Mouse (Mus musculus) forebrain, embryonic 13.5 days (tissue): ENCODE data around the gene Carns1. TPM values are rescaled to one million over a fixed set of nuclear protein-coding genes. Genes with fewer than 3 reads are reported as not detected.

Experiments used
- ATAC-seq: fragments of 200-750 bp; cut with Nextera tagmentation; 2 replicates; pipeline ENCODE4 v1.8.0; 2017
- H3K27ac ChIP-seq: fragments of 300-500 bp; sonication (generic); 2 replicates; pipeline ENCODE4 v1.5.1; 2015; ENCODE audit warnings: inconsistent platforms, mild to moderate bottlenecking, moderate library complexity
- H3K27me3 ChIP-seq: fragments of 300-500 bp; sonication (generic); 2 replicates; pipeline ENCODE4 v1.6.1; 2015; ENCODE audit warnings: mild to moderate bottlenecking, inconsistent platforms
- H3K36me3 ChIP-seq: fragments of 300-500 bp; sonication (generic); 2 replicates; pipeline ENCODE4 v1.6.1; 2015; ENCODE audit warnings: mild to moderate bottlenecking, inconsistent platforms; ENCODE audit not compliant: poor library complexity, severe bottlenecking
- H3K4me1 ChIP-seq: fragments of 300-500 bp; sonication (generic); 2 replicates; pipeline ENCODE4 v1.6.1; 2015; ENCODE audit warnings: inconsistent platforms
- H3K4me2 ChIP-seq: fragments of 300-500 bp; sonication (generic); 2 replicates; pipeline ENCODE4 v1.6.1; 2015; ENCODE audit warnings: inconsistent platforms, mild to moderate bottlenecking, moderate library complexity
- H3K4me3 ChIP-seq: fragments of 300-500 bp; sonication (generic); 2 replicates; pipeline ENCODE4 v1.5.1; 2015; ENCODE audit warnings: mild to moderate bottlenecking, inconsistent platforms
- H3K9ac ChIP-seq: fragments of 300-500 bp; sonication (generic); 2 replicates; pipeline ENCODE4 v1.6.1; 2015; ENCODE audit warnings: mild to moderate bottlenecking, inconsistent platforms
- H3K9me3 ChIP-seq: fragments of 300-500 bp; sonication (generic); replicated peaks from 2 replicates; pipeline ENCODE4 v1.6.1; 2016; ENCODE audit warnings: inconsistent platforms
- WGBS: fragments of 180-500 bp; shearing (Covaris S2); methylation state at CpG from one replicate; pipeline ENCODE4 v1.1.7; 2015; 5-methylcytosine and 5-hydroxymethylcytosine counted together
- polyA plus RNA-seq: library from polyadenylated mRNA; unstranded; fragments of >200 nt; fragmentation: Nextera tagmentation; extraction: Ambion mirVana; gene quantifications from 2 replicates; pipeline ENCODE4 v1.2.1, GENCODE M21; 2015

The Carns1 gene
- polyA plus RNA-seq, 1 experiment from 2014 or later = 2.4 TPM

GRCm38 (mm10) chr19:4214071-4214770, 38.9 kb upstream of the Carns1 start, which contains the start of the genes Clcf1 and AC109138.7:
Gene Clcf1, plus strand, starts transcription at chr19:4214238.
Gene AC109138.7, plus strand, starts transcription at chr19:4214357.
- under 1% methylated on average over 44 of the region's 49 CpGs for WGBS

DNA sequence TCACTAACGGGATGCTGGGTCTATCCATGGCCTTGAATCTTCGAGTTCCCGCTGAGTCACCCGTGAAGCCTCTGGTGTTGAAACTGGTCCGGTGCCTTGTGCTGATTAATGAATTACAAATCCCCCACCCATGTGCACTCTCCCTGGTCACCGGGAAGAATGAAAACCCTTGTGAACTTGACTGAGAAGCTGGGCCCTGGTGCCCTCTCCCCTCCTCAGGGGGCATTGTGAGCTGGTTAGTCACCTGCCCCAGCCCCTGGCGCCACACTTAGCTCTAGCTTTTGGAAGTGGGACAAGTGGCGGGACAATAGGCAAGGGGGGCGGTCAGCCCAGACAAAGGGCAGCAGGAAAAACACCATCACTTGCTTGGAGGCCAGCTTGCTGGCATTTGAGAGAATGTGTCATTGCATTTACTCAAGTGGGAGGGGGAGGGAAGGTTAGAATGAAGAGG, 38.3 kb upstream of the Carns1 start:
- Histone ChIP-seq H3K4me3 (peak overlapping the region; percentile 59; the same call in 1 of the 2 replicates), H3K27ac (no peak overlapping the region), H3K4me1 (peaks cover 43% of the 10 kb centered on the region), H3K9me3 (no peaks in the 10 kb centered on the region), H3K4me2 (peak overlapping the region; percentile 99), H3K27me3 (peaks cover 62% of the 10 kb centered on the region), H3K36me3 (no peaks in the 10 kb centered on the region), H3K9ac (peak overlapping the region; percentile 77; the same call in 1 of the 2 replicates)
- no peak for ATAC-seq
- 7% methylated on average over 9 of the region's 9 CpGs for WGBS

More at GRCm38 (mm10) chr19:4214071-4214770, 38.9 kb upstream of the Carns1 start, which contains the start of the genes Clcf1 and AC109138.7:
- Histone ChIP-seq H3K4me2 (peak within 1 kb of the TSS; percentile 99), H3K27ac (no peak within 1 kb of the TSS), H3K36me3 (no peaks in the 10 kb centered on the region), H3K4me1 (peaks cover 43% of the 10 kb centered on the region), H3K9ac (peak within 1 kb of the TSS; percentile 77), H3K27me3 (peaks cover 62% of the 10 kb centered on the region), H3K4me3 (peak within 1 kb of the TSS; percentile 59), H3K9me3 (no peaks in the 10 kb centered on the region)
- ATAC-seq = peak; percentile 60; the same call in 1 of the 2 replicates

DNA sequence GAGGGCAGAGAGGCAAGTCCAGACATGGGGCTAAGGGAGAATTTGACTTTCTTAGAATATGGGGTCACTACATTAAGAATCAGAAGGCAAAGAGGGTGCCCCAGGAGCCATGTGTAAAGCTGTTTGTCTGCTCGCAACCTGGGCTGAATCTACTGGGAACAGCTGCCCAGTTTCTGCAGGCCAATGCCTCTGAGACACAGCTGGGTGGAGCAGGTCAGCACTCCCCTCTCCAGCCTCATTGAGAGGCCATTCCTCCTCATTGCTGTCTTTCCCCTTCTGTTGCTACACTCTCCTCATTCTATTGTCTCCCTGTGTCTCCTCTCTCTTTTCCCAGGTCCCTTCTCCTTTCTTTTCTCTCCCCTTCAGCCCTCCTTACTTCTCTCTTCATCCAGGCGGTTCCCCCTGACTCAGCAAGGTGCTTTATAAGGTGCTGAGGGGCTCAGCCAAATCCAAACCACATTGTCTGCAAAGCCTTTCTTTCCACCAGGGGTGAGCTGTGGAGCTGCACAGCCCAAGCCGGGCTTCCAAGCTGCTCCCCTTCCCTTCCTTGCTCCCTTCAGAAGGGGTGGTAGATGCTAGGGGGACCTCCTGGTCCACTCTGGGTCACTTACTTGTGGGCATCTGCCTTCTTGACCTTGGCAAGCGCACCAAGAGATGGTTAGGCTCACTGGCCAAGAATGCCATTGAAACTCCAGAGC, 36.8 kb upstream of the Carns1 start:
- Histone ChIP-seq H3K9ac (no peak overlapping the region), H3K27me3 (peaks cover 57% of the 10 kb centered on the region), H3K36me3 (no peaks in the 10 kb centered on the region), H3K27ac (no peak overlapping the region), H3K9me3 (no peaks in the 10 kb centered on the region), H3K4me2 (no peak overlapping the region), H3K4me3 (no peak overlapping the region), H3K4me1 (peaks cover 40% of the 10 kb centered on the region)
- 17% methylated on average over 4 of the region's 4 CpGs for WGBS
- no peak for ATAC-seq

- H3K36me3 ChIP-seq = no peaks in the 10 kb centered on the region
Measured at GRCm38 (mm10) chr19:4208563-4208962, 33.3 kb upstream of the Carns1 start.

GRCm38 (mm10) chr19:4206971-4207370, 31.7 kb upstream of the Carns1 start:
- ATAC-seq = peak; percentile 60; the same call in 1 of the 2 replicates
- no peaks in the 10 kb centered on the region for H3K36me3 ChIP-seq

More at GRCm38 (mm10) chr19:4208563-4208962, 33.3 kb upstream of the Carns1 start:
- Histone ChIP-seq H3K27ac (no peak overlapping the region), H3K27me3 (peaks cover 45% of the 10 kb centered on the region), H3K9me3 (no peaks in the 10 kb centered on the region), H3K4me1 (peaks cover 16% of the 10 kb centered on the region), H3K4me3 (no peak overlapping the region), H3K4me2 (no peak overlapping the region), H3K9ac (no peak overlapping the region)
- 82% methylated on average over 5 of the region's 5 CpGs for WGBS
- no peak for ATAC-seq

GRCm38 (mm10) chr19:4204889-4205288, 29.6 kb upstream of the Carns1 start:
- Histone ChIP-seq H3K27me3 (peaks cover 24% of the 10 kb centered on the region), H3K4me3 (no peak overlapping the region), H3K4me2 (no peak overlapping the region), H3K27ac (no peak overlapping the region), H3K36me3 (0 out of 2 replicates have a peak, but pooled peaks cover 4% of the 10 kb centered on the region), H3K4me1 (peaks cover 23% of the 10 kb centered on the region), H3K9me3 (no peaks in the 10 kb centered on the region), H3K9ac (no peak overlapping the region)
- WGBS = 60% methylated on average over 4 of the region's 4 CpGs
- no peak for ATAC-seq

More at GRCm38 (mm10) chr19:4206971-4207370, 31.7 kb upstream of the Carns1 start:
- no peak overlapping the region for H3K4me2 ChIP-seq
- H3K4me1 ChIP-seq = peaks cover 7% of the 10 kb centered on the region
- no peaks in the 10 kb centered on the region for H3K9me3 ChIP-seq
- no peak overlapping the region for H3K27ac ChIP-seq
- peaks cover 35% of the 10 kb centered on the region for H3K27me3 ChIP-seq
- H3K9ac ChIP-seq = no peak overlapping the region
- no peak overlapping the region for H3K4me3 ChIP-seq
- WGBS = 10% methylated on average over 2 of the region's 2 CpGs

DNA sequence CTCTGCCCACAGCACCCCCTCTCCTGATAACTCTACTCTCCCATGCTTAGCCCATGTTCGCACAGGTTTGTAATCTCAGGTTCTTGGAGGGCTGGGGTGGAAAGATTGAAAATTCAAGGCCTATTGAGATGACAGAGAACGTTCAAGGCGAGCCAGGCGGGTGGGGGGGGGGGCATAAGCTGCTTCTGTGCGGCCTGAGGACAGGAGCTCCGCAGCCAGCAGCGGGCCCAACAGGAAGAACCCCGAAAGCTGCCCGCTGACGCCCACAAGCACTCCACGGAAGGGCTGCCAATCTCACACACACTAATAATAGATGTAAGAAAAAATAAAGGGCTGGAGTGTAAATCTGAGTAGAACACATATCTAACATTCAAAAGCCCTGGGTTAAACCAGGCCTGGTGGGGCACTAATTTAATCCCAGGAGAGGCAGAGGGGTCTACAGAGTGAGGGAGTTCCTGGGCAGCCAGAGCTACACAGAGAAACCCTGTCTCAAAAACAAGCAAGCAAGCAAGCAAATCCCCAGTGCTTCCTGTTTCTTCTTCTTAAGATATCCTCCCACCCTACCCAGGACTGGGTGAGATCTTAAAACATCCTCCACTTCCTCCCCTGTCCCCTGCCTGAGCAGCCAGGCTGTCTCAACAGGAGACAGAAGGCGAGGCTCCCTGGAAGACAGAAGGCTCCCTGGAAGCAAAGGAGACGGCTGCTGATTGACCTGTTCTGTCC, 28.5 kb upstream of the Carns1 start:
- Histone ChIP-seq H3K4me3 (no peak overlapping the region), H3K36me3 (peaks cover 13% of the 10 kb centered on the region; the same call in 1 of the 2 replicates), H3K4me1 (peaks cover 25% of the 10 kb centered on the region), H3K9ac (no peak overlapping the region), H3K4me2 (no peak overlapping the region), H3K27me3 (peaks cover 24% of the 10 kb centered on the region), H3K9me3 (no peaks in the 10 kb centered on the region), H3K27ac (no peak overlapping the region)
- WGBS = 70% methylated on average over 13 of the region's 13 CpGs
- no peak for ATAC-seq

DNA sequence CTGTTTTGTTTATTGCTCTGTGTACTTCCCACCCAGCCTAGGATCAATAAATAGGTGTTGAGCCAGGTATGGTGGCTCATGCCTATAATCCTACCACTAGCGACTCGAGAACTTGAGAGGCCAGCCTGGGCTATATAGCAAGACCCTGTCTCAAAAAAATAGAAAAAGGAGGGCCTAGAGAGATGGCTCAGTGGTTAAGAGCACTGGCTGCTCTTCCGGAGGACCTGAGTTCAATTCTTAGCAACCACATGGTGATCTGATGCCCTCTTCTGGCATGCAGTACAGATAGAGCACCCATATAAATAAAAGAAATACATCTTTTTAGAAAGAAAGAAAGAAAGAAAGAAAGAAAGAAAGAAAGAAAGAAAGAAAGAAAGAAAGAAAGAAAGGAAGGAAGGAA, 27.9 kb upstream of the Carns1 start:
- Histone ChIP-seq H3K4me1 (peaks cover 25% of the 10 kb centered on the region), H3K4me2 (no peak overlapping the region), H3K27me3 (peaks cover 24% of the 10 kb centered on the region), H3K4me3 (no peak overlapping the region), H3K27ac (no peak overlapping the region), H3K9me3 (no peaks in the 10 kb centered on the region), H3K36me3 (peaks cover 19% of the 10 kb centered on the region), H3K9ac (no peak overlapping the region)
- WGBS = 60% methylated on average over 3 of the region's 3 CpGs
- no peak for ATAC-seq

DNA sequence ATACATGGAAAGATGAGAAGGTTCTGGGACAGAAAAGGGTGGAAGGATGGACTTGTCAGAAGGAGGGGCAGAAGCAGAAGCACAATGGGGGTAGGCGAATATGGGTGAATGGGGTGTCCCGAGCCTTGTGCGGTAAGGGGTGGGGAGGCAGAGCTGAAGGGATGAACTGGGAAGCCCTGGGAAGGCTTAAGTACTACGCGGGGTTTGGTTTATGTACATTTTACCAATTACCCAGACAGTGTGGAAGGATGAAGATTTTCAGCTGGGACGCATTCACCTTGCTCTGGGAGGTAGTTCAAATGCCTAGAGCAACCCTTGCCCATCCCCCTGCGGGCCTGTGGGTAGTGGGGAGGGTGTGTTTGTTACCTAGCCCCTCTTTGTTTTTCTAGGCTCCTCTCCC, 26.9 kb upstream of the Carns1 start:
- Histone ChIP-seq H3K9ac (peak overlapping the region; percentile 74), H3K9me3 (no peaks in the 10 kb centered on the region), H3K27ac (no peak overlapping the region), H3K4me2 (peak overlapping the region; percentile 94), H3K27me3 (peaks cover 24% of the 10 kb centered on the region), H3K36me3 (peaks cover 29% of the 10 kb centered on the region), H3K4me1 (peaks cover 25% of the 10 kb centered on the region), H3K4me3 (peak overlapping the region; percentile 58)
- WGBS = 28% methylated on average over 7 of the region's 7 CpGs
- ATAC-seq = peak; percentile 26; the same call in 1 of the 2 replicates

DNA sequence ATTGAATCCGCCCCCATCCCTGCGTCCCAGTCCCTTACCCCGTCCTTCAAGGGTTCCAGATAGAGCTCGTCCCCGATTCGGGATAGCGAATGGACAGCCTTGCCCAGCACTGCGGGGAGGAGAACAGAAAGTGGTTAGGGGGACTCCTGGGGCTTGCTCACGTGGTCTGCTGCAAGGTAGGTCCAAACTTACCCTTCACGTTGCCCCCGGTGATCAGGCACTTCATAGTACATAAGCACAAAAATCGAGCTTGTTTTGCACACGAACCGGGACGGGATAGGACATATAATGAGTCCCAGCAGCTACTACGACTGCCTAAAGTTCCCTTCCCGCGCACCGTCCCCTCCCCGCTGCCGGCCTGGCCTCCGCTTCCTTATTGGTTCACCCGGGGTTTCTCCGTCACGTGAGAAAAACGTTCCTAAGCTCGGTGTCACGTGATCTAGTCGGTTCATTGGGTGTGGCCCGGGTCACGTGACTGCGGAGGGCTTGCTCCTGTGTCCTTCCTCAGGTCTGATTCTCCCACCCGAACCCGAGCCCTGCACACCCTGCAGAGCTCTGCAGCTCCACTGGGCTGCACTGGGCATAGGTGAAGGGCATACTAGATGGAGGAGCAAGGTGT, 26.1 kb upstream of the Carns1 start, which contains the start of gene Rad9a:
Rad9a (minus strand) TSS at position 372 of the 619 bp plus-strand sequence.
- Histone ChIP-seq H3K4me1 (peaks cover 25% of the 10 kb centered on the region), H3K27ac (peak within 1 kb of the TSS; percentile 25; the same call in 1 of the 2 replicates), H3K4me2 (peak within 1 kb of the TSS; percentile 94), H3K27me3 (peaks cover 23% of the 10 kb centered on the region), H3K9ac (peak within 1 kb of the TSS; percentile 74), H3K36me3 (peaks cover 36% of the 10 kb centered on the region), H3K9me3 (no peaks in the 10 kb centered on the region), H3K4me3 (peak within 1 kb of the TSS; percentile 58)
- peak; percentile 87 for ATAC-seq
- under 1% methylated on average over 34 of the region's 34 CpGs for WGBS

DNA sequence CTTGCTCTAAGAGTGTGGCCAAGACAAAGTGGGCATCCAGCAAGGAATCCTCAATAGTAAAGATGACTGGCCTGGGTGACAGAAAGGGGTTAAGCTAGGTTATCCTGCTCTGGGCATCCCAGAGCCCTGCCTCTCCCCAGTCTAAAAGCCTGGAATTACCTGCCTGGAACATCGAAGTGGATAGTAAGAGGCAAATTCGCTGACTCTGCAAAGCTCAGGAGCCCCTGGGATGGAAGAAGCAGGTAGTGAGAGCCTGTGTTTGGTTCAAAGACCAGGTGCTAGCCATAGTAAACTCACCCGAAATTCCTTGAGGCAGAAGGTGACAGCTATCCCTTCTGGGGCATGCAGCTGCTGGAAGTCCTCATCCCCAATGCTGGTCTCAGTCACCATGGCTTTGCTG, 21.9 kb upstream of the Carns1 start:
- Histone ChIP-seq H3K27me3 (no peaks in the 10 kb centered on the region; the same call in 1 of the 2 replicates), H3K4me3 (no peak overlapping the region), H3K36me3 (peaks cover 71% of the 10 kb centered on the region), H3K27ac (no peak overlapping the region), H3K4me1 (peaks cover 53% of the 10 kb centered on the region), H3K4me2 (no peak overlapping the region), H3K9ac (no peak overlapping the region), H3K9me3 (no peaks in the 10 kb centered on the region)
- WGBS = 78% methylated on average over 3 of the region's 3 CpGs
- no peak for ATAC-seq
